Mouse (Mus musculus): Measurements from ENCODE around the gene Afap1l2. TPM values are rescaled to one million over a fixed set of nuclear protein-coding genes. Genes with fewer than 3 reads are reported as not detected.
A peak's percentile ranks its signal among the peaks of the same experiment; 100 is the strongest.

Gene Afap1l2
- polyA plus RNA-seq, 1 experiment from 2014 or later = 3.0 TPM

DNA sequence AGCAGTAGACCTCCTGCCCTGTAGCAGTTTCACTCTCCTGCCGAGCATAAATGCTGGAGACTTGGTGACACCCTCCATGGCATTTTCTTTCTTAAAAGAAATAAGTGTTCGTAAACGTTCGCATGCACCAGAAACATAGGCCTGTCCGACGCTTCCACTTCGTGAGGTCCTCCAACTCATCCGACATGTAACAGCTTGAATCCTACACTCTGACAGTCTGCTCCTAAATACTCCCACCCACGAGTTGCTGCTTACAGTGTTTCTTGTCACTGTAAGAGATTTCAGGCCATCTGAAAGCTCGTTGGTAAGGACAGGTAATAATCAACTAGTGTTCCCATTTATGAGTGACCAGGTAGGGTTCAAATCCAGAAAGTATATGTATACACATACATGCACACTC is 120.1 kb downstream of the Afap1l2 start:
- Histone ChIP-seq H3K4me1 (ENCODE audit: control insufficient read depth, insufficient read depth, low read length) (0 out of 2 replicates have a peak, but pooled peaks cover 3% of the 10 kb centered on the region), H3K9me3 (ENCODE audit: control insufficient read depth, low read length) (no peaks in the 10 kb centered on the region), H3K36me3 (ENCODE audit: control insufficient read depth, insufficient read depth, low read length) (no peaks in the 10 kb centered on the region), H3K4me2 (no peak overlapping the region), H3K9ac (ENCODE audit: low read length) (no peak overlapping the region), H3K27ac (ENCODE audit: low read depth, low read length) (no peak overlapping the region), H3K27me3 (ENCODE audit: control insufficient read depth, insufficient read depth, low read length) (no peaks in the 10 kb centered on the region), H3K4me3 (ENCODE audit: low read depth, low read length) (no peak overlapping the region)
- no peak for ATAC-seq (ENCODE audit: low FRiP score)
- 83% methylated on average over 10 of the region's 10 CpGs for WGBS
- DNase-seq (ENCODE audit: low spot score, missing footprints) = no peak

DNA sequence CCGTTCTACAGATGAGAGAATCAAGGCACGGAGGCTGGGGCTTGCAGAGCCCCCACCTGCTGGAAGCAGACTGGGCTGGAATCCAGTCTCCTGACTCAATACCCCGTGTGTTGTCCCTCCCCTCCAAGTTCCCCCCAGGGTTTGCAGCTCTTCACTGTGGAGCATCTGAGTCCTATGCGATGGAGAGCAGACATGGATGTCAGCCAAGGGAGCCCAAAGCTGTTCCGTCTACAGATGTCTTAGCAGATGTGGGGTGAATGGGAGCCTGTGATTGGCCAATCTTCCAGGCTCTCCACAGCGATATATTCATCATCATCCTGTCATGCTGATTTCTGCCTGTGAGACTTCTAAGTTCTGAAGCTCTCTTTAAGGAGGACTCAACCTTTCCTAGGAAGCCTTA is 130.7 kb downstream of the Afap1l2 start:
- WGBS = 82% methylated on average over 6 of the region's 6 CpGs
- Histone ChIP-seq H3K9me3 (ENCODE audit: control insufficient read depth, low read length) (no peaks in the 10 kb centered on the region), H3K4me2 (no peak overlapping the region), H3K4me1 (ENCODE audit: control insufficient read depth, insufficient read depth, low read length) (peaks cover 6% of the 10 kb centered on the region), H3K27ac (ENCODE audit: low read depth, low read length) (no peak overlapping the region), H3K4me3 (ENCODE audit: low read depth, low read length) (no peak overlapping the region), H3K9ac (ENCODE audit: low read length) (no peak overlapping the region), H3K27me3 (ENCODE audit: control insufficient read depth, insufficient read depth, low read length) (peaks cover 36% of the 10 kb centered on the region), H3K36me3 (ENCODE audit: control insufficient read depth, insufficient read depth, low read length) (no peaks in the 10 kb centered on the region)
- ATAC-seq (ENCODE audit: low FRiP score) = no peak
- no peak for DNase-seq (ENCODE audit: low spot score, missing footprints)

DNA sequence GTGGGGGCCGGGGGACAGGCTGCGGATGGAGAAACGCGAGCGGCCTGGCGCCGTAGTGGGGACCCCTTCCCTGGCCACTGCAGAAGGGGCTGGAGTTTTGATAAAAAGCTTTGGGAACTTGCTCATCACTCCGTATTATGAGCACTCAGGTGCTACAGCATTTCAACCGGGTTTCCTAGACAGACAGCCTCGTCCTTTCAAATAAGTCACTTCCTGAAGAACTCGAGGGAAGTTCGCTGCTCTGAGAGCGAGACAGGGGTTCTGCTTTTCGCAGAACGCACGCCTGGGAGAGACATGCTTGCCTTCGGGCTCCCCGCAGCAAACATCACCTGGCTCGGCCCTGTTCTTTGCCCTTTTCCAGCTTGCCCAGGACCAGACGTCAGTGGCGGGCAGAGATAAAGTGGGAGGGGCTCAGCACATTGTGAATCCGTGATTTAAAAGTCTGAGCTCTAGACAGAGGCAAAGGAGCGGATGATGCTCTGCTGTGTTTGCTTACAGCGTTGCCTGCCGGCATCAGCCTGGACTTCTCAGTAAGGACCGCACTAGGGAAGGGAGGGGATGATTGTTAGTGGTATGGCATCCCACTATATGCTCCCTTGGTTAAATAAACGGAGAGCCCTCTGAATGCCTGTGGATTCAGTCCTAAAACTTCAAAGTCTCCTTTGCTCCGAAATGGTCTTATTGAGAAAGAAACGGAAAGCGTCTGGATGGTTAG is 133.3 kb downstream of the Afap1l2 start:
- Histone ChIP-seq H3K4me1 (ENCODE audit: control insufficient read depth, insufficient read depth, low read length) (peaks cover 6% of the 10 kb centered on the region), H3K27me3 (ENCODE audit: control insufficient read depth, insufficient read depth, low read length) (peaks cover 39% of the 10 kb centered on the region), H3K4me3 (ENCODE audit: low read depth, low read length) (peak overlapping the region; percentile 48), H3K27ac (ENCODE audit: low read depth, low read length) (no peak overlapping the region), H3K9me3 (ENCODE audit: control insufficient read depth, low read length) (no peaks in the 10 kb centered on the region), H3K36me3 (ENCODE audit: control insufficient read depth, insufficient read depth, low read length) (no peaks in the 10 kb centered on the region), H3K4me2 (peak overlapping the region; percentile 96), H3K9ac (ENCODE audit: low read length) (peak overlapping the region; percentile 58)
- ATAC-seq (ENCODE audit: low FRiP score) = no peak
- DNase-seq (ENCODE audit: low spot score, missing footprints) = peak; percentile 92
- 10% methylated on average over 30 of the region's 30 CpGs for WGBS

DNA sequence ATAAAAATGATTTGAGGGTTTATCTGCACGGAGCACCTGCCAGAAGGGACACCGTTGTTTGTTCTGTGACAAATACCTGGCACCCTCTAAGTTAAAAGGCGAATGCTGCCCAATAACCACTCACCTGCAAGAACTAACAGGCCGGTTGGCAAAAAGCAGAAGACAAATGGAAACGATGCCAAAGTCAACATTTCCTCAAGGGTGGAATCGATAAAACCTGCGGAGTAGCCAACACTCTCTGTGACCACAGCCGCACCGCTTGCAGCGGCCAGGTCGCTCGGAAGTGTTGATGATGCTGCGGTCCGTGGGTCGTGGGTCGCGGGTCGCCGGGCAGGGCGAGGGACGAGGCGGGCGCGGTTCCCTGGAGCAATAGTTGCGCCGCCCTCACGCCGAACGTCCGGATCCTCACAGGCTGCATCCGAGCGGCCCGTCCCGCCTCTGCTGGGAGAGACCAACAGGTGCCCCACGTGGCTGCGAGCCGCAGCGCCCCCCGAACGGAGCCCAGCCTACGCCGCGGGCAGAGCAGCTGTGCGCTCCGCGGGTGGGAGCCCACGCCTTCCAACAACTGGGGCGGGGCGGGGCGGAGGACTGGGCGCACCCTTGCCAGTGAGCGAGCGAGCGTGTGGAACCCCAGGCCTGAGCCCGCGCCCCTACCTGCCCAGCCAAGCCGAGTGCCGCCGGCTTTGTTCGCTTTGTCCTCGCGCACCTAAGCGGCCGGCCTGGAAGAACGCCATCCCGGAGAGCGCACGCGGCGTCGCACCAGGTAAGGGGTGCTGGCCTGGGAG is 134.0 kb downstream of the Afap1l2 start, which contains the start of gene Vwa2:
TSS of gene Vwa2 (plus strand) at position 434 of the 785 bp plus-strand sequence.
- DNase-seq (ENCODE audit: low spot score, missing footprints) = peak; percentile 93
- H3K4me1 ChIP-seq (ENCODE audit: control insufficient read depth, insufficient read depth, low read length) = peaks cover 6% of the 10 kb centered on the region
- peak within 1 kb of the TSS; percentile 48 for H3K4me3 ChIP-seq (ENCODE audit: low read depth, low read length)
- ATAC-seq (ENCODE audit: low FRiP score) = peak; percentile 30; the same call in 1 of the 2 replicates
- H3K27me3 ChIP-seq (ENCODE audit: control insufficient read depth, insufficient read depth, low read length) = peaks cover 39% of the 10 kb centered on the region
- H3K36me3 ChIP-seq (ENCODE audit: control insufficient read depth, insufficient read depth, low read length) = no peaks in the 10 kb centered on the region
- H3K27ac ChIP-seq (ENCODE audit: low read depth, low read length) = no peak within 1 kb of the TSS
- peak within 1 kb of the TSS; percentile 96 for H3K4me2 ChIP-seq
- WGBS = 3% methylated on average over 60 of the region's 71 CpGs
- peak within 1 kb of the TSS; percentile 58 for H3K9ac ChIP-seq (ENCODE audit: low read length)
- H3K9me3 ChIP-seq (ENCODE audit: control insufficient read depth, low read length) = no peaks in the 10 kb centered on the region

DNA sequence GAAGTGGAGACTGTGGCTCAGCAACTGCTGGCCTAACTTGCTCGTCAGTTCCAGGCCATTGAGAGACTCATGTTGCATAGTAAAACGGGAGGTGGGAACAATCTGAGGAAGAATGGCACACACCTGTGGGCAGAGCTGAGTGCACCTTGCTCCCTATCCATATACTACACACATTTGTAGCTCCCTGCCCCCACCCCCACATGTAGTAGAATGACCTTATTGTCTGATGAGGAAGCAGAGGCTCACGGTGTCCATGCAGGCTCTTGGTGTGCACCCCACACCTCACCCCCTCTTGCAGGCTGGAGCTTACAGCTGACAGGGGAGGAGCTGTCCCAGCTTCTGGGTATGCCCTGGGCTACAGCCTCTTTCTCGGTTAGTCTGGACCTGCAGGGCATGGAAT is 140.3 kb downstream of the Afap1l2 start:
- Histone ChIP-seq H3K4me2 (no peak overlapping the region), H3K4me3 (ENCODE audit: low read depth, low read length) (no peak overlapping the region), H3K4me1 (ENCODE audit: control insufficient read depth, insufficient read depth, low read length) (no peaks in the 10 kb centered on the region), H3K9me3 (ENCODE audit: control insufficient read depth, low read length) (no peaks in the 10 kb centered on the region), H3K36me3 (ENCODE audit: control insufficient read depth, insufficient read depth, low read length) (no peaks in the 10 kb centered on the region), H3K9ac (ENCODE audit: low read length) (no peak overlapping the region), H3K27ac (ENCODE audit: low read depth, low read length) (no peak overlapping the region), H3K27me3 (ENCODE audit: control insufficient read depth, insufficient read depth, low read length) (peaks cover 6% of the 10 kb centered on the region)
- ATAC-seq (ENCODE audit: low FRiP score) = no peak
- WGBS = 85% methylated on average over 4 of the region's 4 CpGs
- DNase-seq (ENCODE audit: low spot score, missing footprints) = peak; percentile 8

Other genes starting within 250 kb of the Afap1l2 start
- 18.4 and 21.5 TPM in 2 replicates for gene Ccdc186, start 186.0 kb downstream of the Afap1l2 start, polyA plus RNA-seq (2014; fragmentation: Nextera tagmentation; extraction: Ambion mirVana)
- 0.27 and 0.50 TPM in 2 replicates for gene Tdrd1, start 182.0 kb downstream of the Afap1l2 start, polyA plus RNA-seq (2014; fragmentation: Nextera tagmentation; extraction: Ambion mirVana)
- gene Vwa2, start 134.0 kb downstream of the Afap1l2 start, polyA plus RNA-seq (2014; fragmentation: Nextera tagmentation; extraction: Ambion mirVana) = 0.18 and 0.26 TPM in 2 replicates